In genomic region chr16:49873918-49874317, GRCm38 (mm10) we compare ENCODE assay signal across 21 mouse cellular contexts.
DNase-seq lines count a peak whose midpoint lies in the region; ATAC-seq and TF ChIP-seq lines count a peak whose summit lies in the region.
"Had no signal": no experiment of that assay in that cellular context is flagged by ENCODE, and none has a peak within 500 bp of the region (broad histone marks: within the 10 kb centered on the region; RNA-seq: fewer than 3 reads in every experiment).

No protein-coding gene starts in this region.

- no peaks in the 10 kb centered on the region for H3K9me3 ChIP-seq in intestine, embryonic 16.5 days (ENCODE audit: control insufficient read depth, low read length)
- no peaks in the 10 kb centered on the region for H3K9me3 ChIP-seq in intestine, embryonic 15.5 days
- no peaks in the 10 kb centered on the region for H3K9me3 ChIP-seq in lung, embryonic 14.5 days (ENCODE audit: low read depth, low read length)
- H3K9me3 ChIP-seq in midbrain, embryonic 16.5 days (replicated peaks; ENCODE audit: control insufficient read depth, low read length, poor library complexity, severe bottlenecking): no peaks in the 10 kb centered on the region
- H3K9me3 ChIP-seq: embryonic facial prominence, embryonic 13.5 days; forebrain, embryonic 12.5 days; heart, embryonic 10.5 days; hindbrain, embryonic 13.5 days had no signal

- DNase-seq in lung, embryonic 14.5 days: peak; percentile 63
- DNase-seq in lung, postnatal 14 days: no peak
- peak; percentile 15 for DNase-seq in lung, postnatal 10 days
- no peak for DNase-seq in lung, adult 2 months
- no peak for DNase-seq in cerebellum, postnatal 25 days
- DNase-seq: adrenal gland, postnatal 14 days; cerebellum, adult 11-12 months; cerebellum, adult 9-10 months; cerebellum, postnatal 36 days; gastrocnemius, postnatal 14 days; heart, postnatal 10 days had no signal

- H3K4me2 ChIP-seq in intestine, embryonic 16.5 days (ENCODE audit: low read depth, low read length): no peak overlapping the region
- H3K4me2 ChIP-seq in intestine, embryonic 15.5 days (replicated peaks): no peak overlapping the region
- H3K4me2 ChIP-seq in lung, embryonic 14.5 days: no peak overlapping the region
- no peak overlapping the region for H3K4me2 ChIP-seq in midbrain, embryonic 16.5 days (ENCODE audit: low read length)
- H3K4me2 ChIP-seq: embryonic facial prominence, embryonic 13.5 days; forebrain, embryonic 12.5 days; hindbrain, embryonic 13.5 days had no signal

- no peak for TF ChIP-seq POLR2A in lung, adult 2 months (IDR thresholded peaks at IDR 0.05; ENCODE audit: borderline replicate concordance, extremely low read depth, low read depth, low read length)

- no peaks in the 10 kb centered on the region for H3K27me3 ChIP-seq in intestine, embryonic 16.5 days (replicated peaks; ENCODE audit: control insufficient read depth, insufficient read depth, low read length)
- H3K27me3 ChIP-seq in intestine, embryonic 15.5 days (replicated peaks): no peaks in the 10 kb centered on the region
- H3K27me3 ChIP-seq in lung, embryonic 14.5 days (ENCODE audit: insufficient read depth, low read length): no peaks in the 10 kb centered on the region
- no peaks in the 10 kb centered on the region for H3K27me3 ChIP-seq in midbrain, embryonic 16.5 days (ENCODE audit: control insufficient read depth, insufficient read depth, low read depth, low read length)
- H3K27me3 ChIP-seq: embryonic facial prominence, embryonic 13.5 days; forebrain, embryonic 12.5 days; hindbrain, embryonic 13.5 days; Patski had no signal

- no peak overlapping the region for H3K9ac ChIP-seq in intestine, embryonic 16.5 days (ENCODE audit: low read depth, low read length)
- H3K9ac ChIP-seq in intestine, embryonic 15.5 days: no peak overlapping the region
- H3K9ac ChIP-seq in lung, embryonic 14.5 days: no peak overlapping the region
- no peak overlapping the region for H3K9ac ChIP-seq in midbrain, embryonic 16.5 days (ENCODE audit: low read depth, low read length)
- H3K9ac ChIP-seq: embryonic facial prominence, embryonic 13.5 days; forebrain, embryonic 12.5 days; hindbrain, embryonic 13.5 days had no signal

- 0 out of 2 replicates have a peak, but pooled peaks cover 2% of the 10 kb centered on the region for H3K4me1 ChIP-seq in intestine, embryonic 16.5 days (ENCODE audit: control insufficient read depth, insufficient read depth, low read length)
- H3K4me1 ChIP-seq in intestine, embryonic 15.5 days (replicated peaks): 0 out of 2 replicates have a peak, but pooled peaks cover 4% of the 10 kb centered on the region
- H3K4me1 ChIP-seq in lung, embryonic 14.5 days (ENCODE audit: insufficient read depth): no peaks in the 10 kb centered on the region
- peaks cover 23% of the 10 kb centered on the region for H3K4me1 ChIP-seq in lung, adult 2 months (ENCODE audit: control insufficient read depth, insufficient read depth, low read length)
- H3K4me1 ChIP-seq in midbrain, embryonic 16.5 days (ENCODE audit: control insufficient read depth, insufficient read depth, low read length): no peaks in the 10 kb centered on the region
- H3K4me1 ChIP-seq: embryonic facial prominence, embryonic 13.5 days; forebrain, embryonic 12.5 days; hindbrain, embryonic 13.5 days had no signal

- H3K27ac ChIP-seq in intestine, embryonic 16.5 days (ENCODE audit: low read length): no peak overlapping the region
- no peak overlapping the region for H3K27ac ChIP-seq in intestine, embryonic 15.5 days
- no peak overlapping the region for H3K27ac ChIP-seq in lung, embryonic 14.5 days (ENCODE audit: low read depth)
- no peak overlapping the region for H3K27ac ChIP-seq in midbrain, embryonic 16.5 days (ENCODE audit: low read length)
- H3K27ac ChIP-seq: embryonic facial prominence, embryonic 13.5 days; forebrain, embryonic 12.5 days; heart, embryonic 10.5 days; hindbrain, embryonic 13.5 days had no signal

- 62% methylated on average over 2 of the region's 2 CpGs for WGBS in intestine, embryonic 16.5 days
- 46% methylated on average over 2 of the region's 2 CpGs for WGBS in intestine, embryonic 15.5 days
- WGBS in lung, embryonic 14.5 days: 29% methylated on average over 2 of the region's 2 CpGs
- 17% methylated on average over 2 of the region's 2 CpGs for WGBS in lung, adult 2 months
- 94% methylated on average over 2 of the region's 2 CpGs for WGBS in midbrain, embryonic 16.5 days

- no peaks in the 10 kb centered on the region for H3K36me3 ChIP-seq in intestine, embryonic 16.5 days (ENCODE audit: control insufficient read depth, insufficient read depth, low read length)
- H3K36me3 ChIP-seq in intestine, embryonic 15.5 days: no peaks in the 10 kb centered on the region
- peaks cover 5% of the 10 kb centered on the region; the same call in 1 of the 2 replicates for H3K36me3 ChIP-seq in lung, embryonic 14.5 days (ENCODE audit: insufficient read depth)
- H3K36me3 ChIP-seq in midbrain, embryonic 16.5 days (ENCODE audit: control insufficient read depth, insufficient read depth, low read length): peaks cover 6% of the 10 kb centered on the region; the same call in 1 of the 2 replicates

- TF ChIP-seq CTCF in lung, embryonic 14.5 days (IDR thresholded peaks at IDR 0.05; ENCODE audit: low read depth): no peak
- TF ChIP-seq CTCF in lung, adult 2 months (IDR thresholded peaks at IDR 0.05; ENCODE audit: insufficient read depth, low read length): no peak

- ATAC-seq in intestine, embryonic 16.5 days: peak; percentile 43
- ATAC-seq in intestine, embryonic 15.5 days: no peak
- no peak for ATAC-seq in lung, embryonic 14.5 days (ENCODE audit: insufficient read depth)
- ATAC-seq in midbrain, embryonic 16.5 days: no peak
- ATAC-seq: activated CD4-positive, CD25-positive, alpha-beta regulatory T cell, adult 4 months; forebrain, embryonic 16.5 days; Patski had no signal

- no peak overlapping the region for H3K4me3 ChIP-seq in intestine, embryonic 16.5 days (ENCODE audit: low read length)
- no peak overlapping the region for H3K4me3 ChIP-seq in intestine, embryonic 15.5 days (replicated peaks)
- H3K4me3 ChIP-seq in lung, embryonic 14.5 days (ENCODE audit: low read depth, low read length): no peak overlapping the region
- H3K4me3 ChIP-seq in lung, adult 2 months (replicated peaks; ENCODE audit: extremely low read depth, low read depth, low read length): no peak overlapping the region
- no peak overlapping the region for H3K4me3 ChIP-seq in midbrain, embryonic 16.5 days (ENCODE audit: low read depth, low read length)
- H3K4me3 ChIP-seq: embryonic facial prominence, embryonic 13.5 days; forebrain, embryonic 12.5 days; heart, embryonic 10.5 days; hindbrain, embryonic 13.5 days had no signal

Comparison
In these comparisons a context has a peak if more than half of its experiments do, and no peak if none do; other contexts are left out.
1. DNase-seq: peak in lung, embryonic 14.5 days (single experiment) and lung, postnatal 10 days (single experiment); none in lung, postnatal 14 days (single experiment), lung, adult 2 months (single experiment) and cerebellum, postnatal 25 days (0 of 2).